Mouse (Mus musculus) frontal cortex, postnatal 25 days (tissue): Measurements from ENCODE around the gene Best2.

ENCODE experiments used
- DNase-seq, 2 experiments: peaks; one replicate each; pipeline ENCODE4 v3.0.0; 2022; ENCODE audit warnings: low spot score in 2 of 2

Gene Best2

DNA sequence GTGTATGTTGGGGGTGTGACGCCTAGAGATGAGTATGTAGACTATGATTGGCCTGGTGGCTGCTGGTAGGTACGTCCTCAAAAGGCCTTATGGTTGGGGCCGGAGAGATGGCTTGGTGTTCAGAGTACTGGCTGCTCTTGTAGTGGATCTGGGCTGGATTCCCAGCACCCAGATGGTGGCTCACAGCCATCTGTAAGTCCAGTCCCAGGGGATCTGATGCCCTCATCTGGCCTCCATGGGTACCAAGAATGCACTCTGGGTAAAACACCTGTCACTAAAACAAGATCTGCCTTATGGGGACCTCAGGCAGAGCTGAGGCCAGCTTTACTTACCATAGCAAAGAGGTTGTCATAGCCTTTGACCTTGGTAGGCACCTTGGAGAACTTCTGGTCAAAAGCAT lies 9.5 kb upstream of the Best2 start:
- no peak for DNase-seq

DNA sequence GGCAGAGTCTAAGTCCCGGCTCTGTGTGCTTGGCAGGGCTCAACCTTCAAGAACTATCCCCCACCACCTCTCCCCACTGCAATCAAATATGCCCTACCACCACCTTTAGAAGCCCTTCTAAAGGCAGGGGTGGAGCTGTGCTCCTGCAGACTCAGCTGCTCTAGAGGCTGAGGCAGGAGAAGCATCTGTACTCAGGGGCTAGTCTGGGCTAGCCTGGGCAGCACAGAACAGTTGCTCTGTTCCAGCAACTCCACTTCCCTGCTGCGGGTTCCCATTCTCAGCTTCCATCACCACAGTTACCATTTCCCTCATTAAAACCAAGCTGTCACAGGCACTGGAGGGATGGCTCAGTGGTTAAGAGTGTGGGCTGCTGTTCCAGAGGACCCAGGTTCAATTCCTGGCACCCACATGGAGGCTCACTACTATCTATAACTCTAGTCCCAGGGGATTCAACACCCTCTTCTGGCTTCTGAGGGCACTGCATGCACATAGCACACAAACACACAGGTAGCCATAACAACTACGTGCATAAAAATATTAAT lies 7.3 kb upstream of the Best2 start:
- no peak for DNase-seq

DNA sequence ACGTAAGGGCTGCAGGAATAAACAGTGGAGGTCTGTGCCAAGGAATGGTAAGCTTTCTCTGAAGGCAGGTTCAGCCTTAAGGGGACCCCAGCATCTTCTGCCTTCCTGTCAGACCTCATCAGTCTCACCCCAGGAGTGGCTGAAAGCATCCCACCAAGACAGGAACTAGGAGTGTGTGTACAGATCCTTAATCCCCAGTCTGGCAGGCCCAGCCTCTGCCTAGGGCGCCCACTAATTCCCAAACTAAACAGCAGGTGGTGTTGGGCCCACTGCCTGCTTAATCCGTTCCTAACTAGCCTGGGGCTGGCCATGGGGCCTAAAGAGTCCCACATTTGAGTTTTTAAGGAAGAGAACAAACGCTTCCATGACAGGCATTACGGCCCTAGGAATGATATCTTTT lies 2.9 kb upstream of the Best2 start:
- no peak for DNase-seq

DNA sequence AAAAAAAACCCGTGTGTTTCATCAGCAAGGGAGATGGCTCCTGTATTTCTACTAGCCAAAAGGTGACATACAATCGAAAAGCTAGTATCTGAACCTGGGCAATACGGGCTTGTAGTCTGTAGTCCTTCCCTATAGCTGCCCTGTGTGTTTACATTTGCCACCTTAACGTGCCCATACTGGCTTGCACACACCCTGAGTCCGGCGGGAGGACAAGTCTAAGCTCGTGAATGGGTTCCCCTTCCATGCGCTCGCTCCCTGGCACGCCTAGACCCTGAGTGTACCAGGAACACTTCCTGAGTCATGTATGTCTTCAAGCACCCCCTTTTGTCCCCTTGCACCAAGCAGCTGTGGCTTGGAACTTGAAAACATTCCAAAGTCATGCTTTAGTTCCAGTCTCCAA lies 2.4 kb upstream of the Best2 start:
- no peak for DNase-seq

GRCm38 (mm10) chr8:85013230-85013840 lies 996 bp downstream of the Best2 start:
- peak in 1 of 2 experiments; percentile 57 for DNase-seq

DNA sequence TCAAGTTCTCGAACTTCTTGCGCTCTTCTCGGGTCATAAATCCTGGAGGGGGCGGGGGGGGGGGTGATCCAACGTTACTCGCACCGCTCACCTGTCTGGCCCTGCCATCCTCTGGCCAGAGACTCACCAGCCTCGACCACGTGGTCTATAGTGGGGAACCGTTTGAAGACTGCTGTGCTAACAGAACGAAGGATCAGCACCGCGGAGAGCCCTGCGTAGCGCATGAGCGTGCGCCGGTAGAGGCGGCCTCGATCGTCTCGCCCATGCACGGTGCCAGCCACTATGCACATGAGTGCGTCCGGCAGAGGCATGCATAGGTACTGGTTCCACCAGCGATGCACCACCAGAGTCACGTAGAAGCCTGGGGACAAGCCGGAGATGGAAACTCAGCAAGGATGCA lies 3.1 kb downstream of the Best2 start:
- DNase-seq = no peak

- no peak for DNase-seq
Observed at GRCm38 (mm10) chr8:85007686-85008085, 6.6 kb downstream of the Best2 start.

- peak; percentile 85 to 89 for DNase-seq
Observed at GRCm38 (mm10) chr8:84997649-84998295, 16.6 kb downstream of the Best2 start.

- no peak for DNase-seq
Observed at GRCm38 (mm10) chr8:84996978-84997377, 17.4 kb downstream of the Best2 start.

- no peak for DNase-seq
Observed at GRCm38 (mm10) chr8:84995680-84996079, 18.7 kb downstream of the Best2 start.

- DNase-seq = no peak
Observed at GRCm38 (mm10) chr8:84994375-84994774, 20.0 kb downstream of the Best2 start.

DNA sequence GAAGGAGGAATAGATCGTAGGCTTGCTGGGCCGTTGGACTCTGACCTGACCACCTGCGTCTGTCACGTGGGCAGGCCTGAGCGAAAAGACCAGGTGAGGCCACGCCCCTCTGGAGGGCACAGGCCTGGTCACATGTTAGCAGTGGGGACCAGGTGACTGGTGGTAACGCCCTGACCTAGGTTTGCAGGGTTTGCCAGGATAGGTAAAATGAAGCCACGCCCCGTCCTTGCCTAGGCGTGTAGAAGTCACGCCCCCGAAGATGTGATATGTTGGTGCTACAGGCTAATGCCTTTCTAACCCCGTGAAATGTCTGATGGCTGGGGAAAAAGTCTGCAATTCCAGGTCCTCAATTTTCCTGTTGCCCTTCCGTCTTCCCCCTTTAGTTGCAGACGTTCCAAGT lies 23.5 kb downstream of the Best2 start:
- no peak for DNase-seq

- peak; percentile 94 to 96 for DNase-seq
Observed at GRCm38 (mm10) chr8:84990349-84990748, 24.0 kb downstream of the Best2 start, which contains the start of gene Hook2. Hook2 (plus strand) TSS chr8:84990603.

DNA sequence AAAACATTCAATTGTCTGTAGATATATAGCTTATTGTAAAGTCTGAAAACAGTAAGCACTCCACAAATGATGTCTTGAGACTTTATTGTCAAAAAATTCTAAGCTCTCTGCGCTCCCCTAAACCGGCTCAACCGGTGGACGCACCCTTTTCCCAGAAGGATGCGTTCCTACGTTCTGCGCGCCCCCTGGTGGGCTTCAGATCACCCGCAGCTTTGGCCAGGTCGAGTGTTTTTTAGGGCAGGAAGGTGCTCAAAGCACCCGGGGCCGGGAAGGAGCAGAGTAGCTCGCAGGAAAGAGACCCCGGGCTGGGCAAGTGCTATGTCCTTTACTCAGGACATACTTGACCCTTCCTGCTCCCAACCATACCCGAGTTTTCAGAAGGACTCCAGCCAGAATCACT lies 24.5 kb downstream of the Best2 start:
- DNase-seq = peak; percentile 87

DNA sequence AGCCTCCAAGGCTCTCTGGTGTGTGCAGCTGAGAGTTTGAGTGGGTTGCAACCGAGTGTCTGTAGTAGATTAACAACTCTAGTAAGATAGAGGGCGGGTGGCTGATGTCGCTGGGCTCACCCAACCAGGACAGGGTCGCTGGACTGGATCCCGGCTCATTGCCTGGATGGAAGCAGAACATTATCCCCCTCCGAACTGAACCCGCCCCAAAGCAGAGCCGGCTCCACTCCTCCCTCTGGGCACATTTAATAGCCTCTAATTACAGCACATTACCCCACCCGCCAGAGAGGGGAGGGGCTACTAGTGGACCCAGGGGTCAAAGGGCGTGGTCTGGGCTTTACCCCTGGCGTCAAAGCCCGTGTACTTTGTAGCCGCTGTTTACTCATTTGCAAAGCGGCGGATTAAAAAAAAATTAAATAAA lies 25.0 kb downstream of the Best2 start:
- DNase-seq = no peak

DNA sequence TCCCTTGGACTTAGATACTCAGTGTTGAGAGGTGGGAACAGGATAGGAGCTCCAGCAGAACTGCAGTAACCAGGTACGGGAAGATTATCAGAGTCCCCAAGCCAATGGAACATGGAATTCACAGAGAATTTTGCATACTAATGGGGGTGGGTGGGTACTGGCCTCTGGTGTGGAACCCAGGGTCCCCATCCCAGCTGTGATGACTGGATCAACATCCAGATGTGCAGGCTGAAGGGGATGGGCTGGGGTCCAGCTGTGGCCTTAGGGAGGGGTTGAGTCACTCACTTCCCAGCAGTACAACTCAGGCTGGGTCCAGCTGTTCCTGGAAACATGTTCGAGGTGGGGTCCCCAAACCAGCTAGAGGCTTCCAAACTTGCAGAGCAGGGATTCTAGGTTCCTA lies 26.4 kb downstream of the Best2 start:
- DNase-seq = no peak

DNA sequence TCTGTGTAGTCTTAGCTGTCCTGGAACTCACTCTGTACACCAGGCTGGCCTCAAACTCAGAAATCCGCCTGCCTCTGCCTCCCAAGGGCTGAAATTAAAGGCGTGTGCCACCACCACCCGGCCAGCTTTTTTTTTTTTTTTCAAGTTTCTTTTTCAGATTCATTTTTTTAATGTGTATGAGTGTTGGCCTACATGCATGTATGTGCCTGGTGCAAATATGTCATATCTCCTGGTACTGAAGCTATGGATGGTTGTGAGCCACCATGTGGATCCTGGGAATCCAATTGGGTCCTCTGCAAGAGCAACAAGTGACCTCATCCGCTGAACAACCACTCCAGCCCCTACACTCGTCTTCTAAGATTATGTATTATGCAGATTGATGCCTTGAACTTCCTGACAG lies 26.9 kb downstream of the Best2 start:
- no peak for DNase-seq

- no peak for DNase-seq
Observed at GRCm38 (mm10) chr8:84986379-84986945, 27.9 kb downstream of the Best2 start.

DNA sequence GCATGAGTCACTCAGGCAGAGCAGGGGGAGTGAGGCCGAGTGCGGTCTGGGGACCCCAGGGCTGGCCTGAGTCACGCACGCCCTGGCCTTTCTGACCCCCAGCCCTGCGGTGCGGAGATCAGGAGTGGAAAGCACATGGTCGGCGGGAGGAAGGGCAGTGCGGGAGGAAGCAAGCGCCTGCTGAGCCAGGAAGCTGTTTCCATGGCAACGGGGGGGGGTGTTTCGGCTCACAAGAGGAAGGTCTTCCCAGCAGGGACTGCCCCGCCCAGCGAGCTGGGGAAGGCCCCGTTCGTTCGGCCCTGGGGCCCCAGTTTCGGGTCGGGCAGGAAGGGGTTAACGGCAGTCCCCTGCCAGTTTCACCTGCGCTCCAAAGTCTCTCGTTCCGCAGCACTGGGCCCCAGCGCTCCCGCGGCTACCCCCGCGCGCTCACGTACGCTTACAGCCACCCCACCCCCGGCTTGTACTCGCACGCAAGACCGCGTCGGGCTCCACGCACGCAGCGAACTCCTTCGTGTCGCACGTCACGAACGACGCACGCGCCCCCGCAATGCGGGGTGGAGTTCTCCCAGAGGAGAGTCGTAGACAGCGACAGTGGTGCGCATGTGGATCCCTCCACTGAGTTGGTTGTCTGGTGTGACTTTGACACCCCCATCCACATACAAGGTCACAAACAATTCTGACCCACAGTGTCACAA lies 28.5 kb downstream of the Best2 start:
- DNase-seq = peak; percentile 82 to 85

GRCm38 (mm10) chr8:84985049-84985683 lies 29.2 kb downstream of the Best2 start:
- no peak for DNase-seq

- no peak for DNase-seq
Observed at GRCm38 (mm10) chr8:84984294-84985048, 29.9 kb downstream of the Best2 start.
